Mouse (Mus musculus) CH12.LX (cell line): ENCODE results near the gene Podnl1. TPM values are rescaled to one million over a fixed set of nuclear protein-coding genes. Genes with fewer than 3 reads are reported as not detected.

Experiments used
- DNase-seq: peaks from one replicate; pipeline ENCODE4 v3.0.0-alpha.2; 2013; ENCODE audit errors: extremely low read depth
- H3K27ac ChIP-seq: 2 replicates; pipeline ENCODE4 v1.5.1; 2012; ENCODE audit warnings: low read depth, mild to moderate bottlenecking, control low read depth, moderate library complexity; ENCODE audit not compliant: insufficient read depth
- H3K27me3 ChIP-seq: replicated peaks from 2 replicates; pipeline ENCODE3; 2012; ENCODE audit warnings: inconsistent platforms
- H3K36me3 ChIP-seq, 2 experiments: replicated peaks in 1 of 2; 2 replicates each; pipeline versions ENCODE3 to v1.6.1; 2012; ENCODE audit warnings: inconsistent platforms in 1 of 2, low read length in 1 of 2, mild to moderate bottlenecking in 1 of 2, mixed read lengths in 1 of 2, moderate library complexity in 1 of 2; ENCODE audit not compliant: control insufficient read depth in 1 of 2, insufficient read depth in 1 of 2
- H3K4me1 ChIP-seq, 2 experiments: 2 replicates each; pipeline ENCODE4 v1.6.1; 2012; ENCODE audit warnings: inconsistent platforms in 1 of 2, moderate library complexity in 1 of 2; ENCODE audit not compliant: insufficient read depth in 2 of 2, control insufficient read depth in 1 of 2
- H3K4me2 ChIP-seq: 2 replicates; pipeline ENCODE4 v1.6.1; 2012; ENCODE audit warnings: low read depth, mild to moderate bottlenecking, control low read depth; ENCODE audit not compliant: poor library complexity, insufficient read depth, severe bottlenecking
- H3K4me3 ChIP-seq, 3 experiments: fragments of 150-350 bp in 1 of 3; sonication (generic) in 1 of 3; replicated peaks in 1 of 3; 2 replicates each; pipeline versions ENCODE3 to v1.5.1; 2011 to 2012; ENCODE audit warnings: low read depth in 2 of 3, low read length in 2 of 3, mild to moderate bottlenecking in 2 of 3, moderate library complexity in 2 of 3, control low read depth in 1 of 3, improper control_type of control experiment in 1 of 3, inconsistent platforms in 1 of 3, mixed read lengths in 1 of 3; ENCODE audit not compliant: poor library complexity in 1 of 3
- H3K79me2 ChIP-seq: replicated peaks from 2 replicates; pipeline ENCODE4 v1.6.1; 2012; ENCODE audit warnings: mild to moderate bottlenecking, moderate library complexity; ENCODE audit not compliant: control insufficient read depth, poor library complexity, insufficient read depth, severe bottlenecking; ENCODE audit errors: extremely low read depth
- H3K9ac ChIP-seq: 2 replicates; pipeline ENCODE4 v1.6.1; 2012; ENCODE audit warnings: low read depth, mild to moderate bottlenecking, control low read depth, moderate library complexity; ENCODE audit not compliant: insufficient read depth
- H3K9me3 ChIP-seq: replicated peaks from 2 replicates; pipeline ENCODE3; 2012; ENCODE audit warnings: low read length, inconsistent platforms, mixed read lengths
- EP300 ChIP-seq: IDR thresholded peaks from 2 replicates; pipeline ENCODE4 v1.6.1; 2011; ENCODE audit warnings: low read length, improper control_type of control experiment
- IRF4 ChIP-seq: IDR thresholded peaks from 2 replicates; pipeline ENCODE4 v1.6.1; 2014; ENCODE audit warnings: low read depth, mild to moderate bottlenecking, inconsistent platforms, low read length, improper control_type of control experiment
- JUND ChIP-seq: conservative IDR thresholded peaks from 2 replicates; pipeline ENCODE4 v1.6.1; 2011; ENCODE audit warnings: low read depth, low read length, improper control_type of control experiment
- NELFE ChIP-seq: IDR thresholded peaks from 2 replicates; pipeline ENCODE4 v1.6.1; 2011; ENCODE audit warnings: low read depth, low read length, improper control_type of control experiment
- NRF1 ChIP-seq: IDR thresholded peaks from 2 replicates; pipeline ENCODE4 v1.6.1; 2014; ENCODE audit warnings: low read depth, mild to moderate bottlenecking, inconsistent platforms, low read length, improper control_type of control experiment, moderate library complexity
- PAX5 ChIP-seq: IDR thresholded peaks from 2 replicates; pipeline ENCODE4 v1.6.1; 2012; ENCODE audit warnings: low read length, inconsistent platforms, mixed read lengths
- RAD21 ChIP-seq: IDR thresholded peaks from 2 replicates; pipeline ENCODE4 v1.6.1; 2011; ENCODE audit warnings: low read depth, mild to moderate bottlenecking, low read length, improper control_type of control experiment, moderate library complexity
- RCOR1 ChIP-seq: conservative IDR thresholded peaks from 2 replicates; pipeline ENCODE4 v1.6.1; 2012; ENCODE audit warnings: low read depth, mild to moderate bottlenecking, inconsistent platforms, low read length, improper control_type of control experiment
- UBTF ChIP-seq: IDR thresholded peaks from 2 replicates; pipeline ENCODE4 v1.6.1; 2012; ENCODE audit warnings: low read depth, mild to moderate bottlenecking, inconsistent platforms, low read length, improper control_type of control experiment, moderate library complexity
- ZC3H11A ChIP-seq: IDR thresholded peaks from 2 replicates; pipeline ENCODE4 v1.6.1; 2012; ENCODE audit warnings: low read depth, mild to moderate bottlenecking, inconsistent platforms, low read length, improper control_type of control experiment
- dilution Hi-C: fragments of 300-500 bp; cut with MboI; formaldehyde crosslinking; loops from 2 replicates; pipeline ENCODE4 v1.14.3; 2020; ENCODE audit warnings: low sequenced_read_pairs; ENCODE audit not compliant: extremely low pct_unique_long_range_greater_than_20kb, extremely low pct_ligation_motif_present
- in situ Hi-C: fragments of 300-500 bp; cut with MboI; formaldehyde crosslinking; loops from 3 replicates; pipeline ENCODE4 v1.14.3; 2019; ENCODE audit warnings: low sequenced_read_pairs, low pct_ligation_motif_present, low pct_unique_long_range_greater_than_20kb, mixed read lengths
- polyA plus RNA-seq: library from polyadenylated mRNA; unstranded; fragments of >175 nt; gene quantifications from 2 replicates; pipeline ENCODE4 v1.2.1, GENCODE M21; 2012; ENCODE audit warnings: low read depth; ENCODE audit not compliant: insufficient read length
- total RNA-seq, 2 experiments: library from RNA; depleted of rRNA; stranded (reverse); fragments of 300-350 nt in 1 of 2; fragments of >200 nt in 1 of 2; gene quantifications; 2 replicates each; pipeline ENCODE4 v1.2.3; 2012 to 2014

The Podnl1 gene
- total and polyA plus RNA-seq, 3 experiments, result 0.98 to 2.8 (median 2.0) TPM

GRCm38 (mm10) chr8:84096061-84096460, 29.7 kb upstream of the Podnl1 start:
- H3K79me2 ChIP-seq, result no peaks in the 10 kb centered on the region
- TF ChIP-seq EP300, result no peak
- no peak for TF ChIP-seq JUND
- no peak for TF ChIP-seq RCOR1
- no peak for TF ChIP-seq UBTF
- TF ChIP-seq RAD21, result no peak
- no peak for TF ChIP-seq NRF1
- H3K4me3 ChIP-seq, result no peak overlapping the region
- H3K27ac ChIP-seq, result no peak overlapping the region
- H3K9ac ChIP-seq, result no peak overlapping the region
- no peak for DNase-seq
- H3K4me2 ChIP-seq, result no peak overlapping the region
- peaks cover 80 to 95% of the 10 kb centered on the region in 2 experiments for H3K36me3 ChIP-seq
- dilution Hi-C loops (no loop called here), in situ Hi-C loops (no loop called here)
- H3K9me3 ChIP-seq, result no peaks in the 10 kb centered on the region
- no peaks in the 10 kb centered on the region for H3K4me1 ChIP-seq
- no peaks in the 10 kb centered on the region for H3K27me3 ChIP-seq

GRCm38 (mm10) chr8:84098376-84098775, 27.4 kb upstream of the Podnl1 start:
- no peak for TF ChIP-seq PAX5
- TF ChIP-seq ZC3H11A, result no peak
- TF ChIP-seq JUND, result no peak
- no peak for TF ChIP-seq IRF4
- no peak overlapping the region for H3K4me2 ChIP-seq
- H3K9me3 ChIP-seq, result no peaks in the 10 kb centered on the region
- peaks cover 0 to 10% of the 10 kb centered on the region in 2 experiments; a peak in 2 of 4 replicates for H3K4me1 ChIP-seq
- H3K4me3 ChIP-seq, result no peak overlapping the region
- peaks cover 80 to 95% of the 10 kb centered on the region in 2 experiments for H3K36me3 ChIP-seq
- DNase-seq, result no peak
- no peak overlapping the region for H3K9ac ChIP-seq
- dilution Hi-C loops (no loop called here), in situ Hi-C loops (no loop called here)
- peaks cover 7% of the 10 kb centered on the region for H3K79me2 ChIP-seq
- H3K27ac ChIP-seq, result no peak overlapping the region
- no peaks in the 10 kb centered on the region for H3K27me3 ChIP-seq

GRCm38 (mm10) chr8:84101476-84102270, 24.1 kb upstream of the Podnl1 start:
- peaks cover 15 to 33% of the 10 kb centered on the region in 2 experiments for H3K4me1 ChIP-seq
- no peak for TF ChIP-seq NELFE
- TF ChIP-seq, all 38 proteins: peak for 0
- Histone ChIP-seq H3K27me3 (no peaks in the 10 kb centered on the region), H3K79me2 (peaks cover 14% of the 10 kb centered on the region), H3K9me3 (no peaks in the 10 kb centered on the region), H3K27ac (no peak overlapping the region), H3K36me3 (peaks cover 50 to 63% of the 10 kb centered on the region in 2 experiments), H3K4me2 (no peak overlapping the region), H3K9ac (no peak overlapping the region), H3K4me3 (no peak overlapping the region)
- DNase-seq, result no peak
- dilution Hi-C loops (no loop called here), in situ Hi-C loops (loop anchor here (10.0 kb wide), 1 partner anchor 47 kb away; no protein-coding TSS in a partner anchor)
